Mouse (Mus musculus): ENCODE measurements around the gene Pum3.

DNA sequence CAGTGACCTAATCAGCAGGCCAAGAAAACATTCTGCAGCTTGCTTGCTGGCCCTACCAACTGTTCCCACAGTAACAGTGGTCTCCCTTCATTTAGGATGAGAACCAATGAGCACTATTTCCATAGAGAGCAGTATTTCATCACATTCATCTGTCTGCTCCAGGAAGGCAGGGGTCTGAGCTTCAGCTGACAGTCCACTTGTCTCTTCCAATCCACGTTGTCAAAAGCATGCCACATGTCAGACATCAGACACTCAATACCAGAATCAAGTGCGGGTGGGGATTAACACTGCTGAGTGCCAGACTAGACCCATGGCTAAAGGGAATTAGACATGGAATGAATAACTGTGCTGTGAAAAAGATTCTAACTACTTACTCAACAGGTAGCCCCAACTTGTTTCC lies 32.9 kb downstream of the Pum3 start:
- TF ChIP-seq CTCF (IDR thresholded peaks at IDR 0.05; ENCODE audit: low read depth, low read length) (no peak), POLR2A (IDR thresholded peaks at IDR 0.05; ENCODE audit: extremely low read depth, insufficient read depth, low read length) (no peak)

Data from liver, adult 2 months (tissue).